Mouse (Mus musculus): ENCODE results near the gene Krt81.

Krt81 gene

GRCm38 (mm10) chr15:101453093-101453736, 10.3 kb downstream of the Krt81 start:
- peak; percentile 75 to 79 for DNase-seq

GRCm38 (mm10) chr15:101447444-101447843, 16.1 kb downstream of the Krt81 start, which contains the start of gene Krt88:
TSS of gene Krt88 (plus strand) at chr15:101447744.
- no peak for DNase-seq

GRCm38 (mm10) chr15:101446572-101446971, 17.0 kb downstream of the Krt81 start:
- no peak for DNase-seq

- no peak for DNase-seq
Observed at GRCm38 (mm10) chr15:101440837-101441236, 22.7 kb downstream of the Krt81 start.

GRCm38 (mm10) chr15:101438555-101438954, 25.0 kb downstream of the Krt81 start, which contains the start of gene Krt87:
TSS of gene Krt87 (minus strand) at chr15:101438804.
- no peak for DNase-seq

- no peak for DNase-seq
Observed at GRCm38 (mm10) chr15:101436611-101437010, 26.9 kb downstream of the Krt81 start.

GRCm38 (mm10) chr15:101424914-101425313, 38.6 kb downstream of the Krt81 start:
- DNase-seq = no peak

- DNase-seq = no peak
Observed at GRCm38 (mm10) chr15:101420903-101421302, 42.6 kb downstream of the Krt81 start.

- no peak for DNase-seq
Observed at GRCm38 (mm10) chr15:101418950-101419349, 44.6 kb downstream of the Krt81 start.

GRCm38 (mm10) chr15:101414807-101415565, 48.6 kb downstream of the Krt81 start:
- DNase-seq = peak; percentile 41

- DNase-seq = no peak
Observed at GRCm38 (mm10) chr15:101413916-101414635, 49.5 kb downstream of the Krt81 start.

GRCm38 (mm10) chr15:101412188-101412587, 51.4 kb downstream of the Krt81 start:
- no peak for DNase-seq

- no peak for DNase-seq
Observed at GRCm38 (mm10) chr15:101410775-101411174, 52.8 kb downstream of the Krt81 start, which contains the start of gene Krt7. TSS of gene Krt7 (plus strand) at chr15:101411043.

Measured in cerebellum, adult 18-20 months (tissue).